Mouse (Mus musculus): ENCODE measurements around the gene Ralgps1.

GRCm38 (mm10) chr2:33134766-33135490 is 236.4 kb downstream of the Ralgps1 start:
- TF ChIP-seq CTCF (IDR thresholded peaks at IDR 0.05; ENCODE audit: insufficient read depth, low read depth, low read length) (no peak), POLR2A (IDR thresholded peaks at IDR 0.05; ENCODE audit: insufficient read depth, low read depth, low read length) (no peak)
